Mouse (Mus musculus) forebrain, postnatal 0 days (tissue): ENCODE measurements around the gene Hdac4. TPM values are rescaled to one million over a fixed set of nuclear protein-coding genes. Genes with fewer than 3 reads are reported as not detected.

ENCODE experiments used
- ATAC-seq: fragments of 200-750 bp; cut with Nextera tagmentation; 2 replicates; pipeline ENCODE4 v1.8.0; 2017; ENCODE audit warnings: mild to moderate bottlenecking, moderate library complexity
- DNase-seq: peaks from one replicate; pipeline ENCODE4 v3.0.0-alpha.2; 2015
- H3K27ac ChIP-seq: fragments of 300-500 bp; sonication (generic); 2 replicates; pipeline ENCODE4 v1.5.1; 2014; ENCODE audit warnings: low read depth, mild to moderate bottlenecking, antibody characterized with exemption, low read length, moderate library complexity, mixed read lengths
- H3K27me3 ChIP-seq: fragments of 300-500 bp; sonication (generic); 2 replicates; pipeline ENCODE4 v1.6.1; 2014; ENCODE audit warnings: mild to moderate bottlenecking, low read length, mixed read lengths; ENCODE audit not compliant: insufficient read depth
- H3K36me3 ChIP-seq: fragments of 300-500 bp; sonication (generic); 2 replicates; pipeline ENCODE4 v1.6.1; 2014; ENCODE audit warnings: mild to moderate bottlenecking, moderate library complexity; ENCODE audit not compliant: insufficient read depth
- H3K4me1 ChIP-seq: fragments of 300-500 bp; sonication (generic); 2 replicates; pipeline ENCODE4 v1.6.1; 2014; ENCODE audit warnings: antibody characterized with exemption; ENCODE audit not compliant: insufficient read depth
- H3K4me2 ChIP-seq: fragments of 300-500 bp; sonication (generic); 2 replicates; pipeline ENCODE4 v1.6.1; 2014; ENCODE audit warnings: low read depth, mild to moderate bottlenecking, moderate library complexity
- H3K4me3 ChIP-seq: fragments of 300-500 bp; sonication (generic); 2 replicates; pipeline ENCODE4 v1.5.1; 2014; ENCODE audit warnings: low read depth, low read length, mixed read lengths
- H3K9ac ChIP-seq: fragments of 300-500 bp; sonication (generic); 2 replicates; pipeline ENCODE4 v1.6.1; 2014; ENCODE audit warnings: mild to moderate bottlenecking
- H3K9me3 ChIP-seq: fragments of 300-500 bp; sonication (generic); 2 replicates; pipeline ENCODE4 v1.6.1; 2016; ENCODE audit warnings: low read length
- CTCF ChIP-seq: sonication (generic); IDR thresholded peaks from 2 replicates; pipeline ENCODE4 v1.5.1; 2016; ENCODE audit warnings: antibody characterized with exemption, control low read depth, low read depth
- WGBS: fragments of 180-500 bp; shearing (Covaris S2); extraction: QIAGEN DNeasy Blood & Tissue Kit; methylation state at CpG from one replicate; pipeline ENCODE4 v1.1.7; 2014; 5-methylcytosine and 5-hydroxymethylcytosine counted together
- polyA plus RNA-seq: library from polyadenylated mRNA; unstranded; fragments of >200 nt; fragmentation: Nextera tagmentation; extraction: Ambion mirVana; gene quantifications from 2 replicates; pipeline ENCODE4 v1.2.1, GENCODE M21; 2015
- total RNA-seq: library from RNA; depleted of rRNA; stranded (reverse); fragments of >200 nt; gene quantifications from 2 replicates; pipeline ENCODE4 v1.2.3, GENCODE M21; 2014

Gene Hdac4
- total and polyA plus RNA-seq, 2 experiments from 2014 or later = 21.3 to 57.0 TPM

DNA sequence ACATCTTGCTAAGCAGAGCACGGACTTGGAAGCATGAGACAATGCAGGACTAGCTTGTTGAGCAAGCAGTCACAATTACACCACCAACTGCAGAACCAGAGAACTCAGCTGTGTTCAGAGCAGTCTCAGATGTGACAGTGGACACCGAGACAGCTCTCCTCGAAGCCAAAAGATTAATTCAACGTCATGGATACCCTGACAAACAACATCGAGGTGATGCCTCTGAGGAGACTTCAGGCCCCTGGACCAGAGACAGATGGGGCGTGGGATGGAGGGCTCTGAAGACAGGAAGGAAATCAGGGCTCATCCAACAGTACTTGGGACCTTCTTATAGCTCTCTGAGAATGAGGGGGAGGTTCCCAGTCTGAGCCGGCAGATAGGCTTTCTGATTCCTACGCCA, 314.6 kb downstream of the Hdac4 start:
- Histone ChIP-seq H3K9me3 (0 out of 2 replicates have a peak, but pooled peaks cover 3% of the 10 kb centered on the region), H3K27ac (no peak overlapping the region), H3K4me3 (no peak overlapping the region), H3K9ac (no peak overlapping the region), H3K36me3 (no peaks in the 10 kb centered on the region), H3K4me1 (no peaks in the 10 kb centered on the region), H3K4me2 (no peak overlapping the region), H3K27me3 (no peaks in the 10 kb centered on the region)
- no peak for TF ChIP-seq CTCF
- DNase-seq (no peak), ATAC-seq (no peak)
- WGBS = 81% methylated on average over 8 of the region's 8 CpGs

DNA sequence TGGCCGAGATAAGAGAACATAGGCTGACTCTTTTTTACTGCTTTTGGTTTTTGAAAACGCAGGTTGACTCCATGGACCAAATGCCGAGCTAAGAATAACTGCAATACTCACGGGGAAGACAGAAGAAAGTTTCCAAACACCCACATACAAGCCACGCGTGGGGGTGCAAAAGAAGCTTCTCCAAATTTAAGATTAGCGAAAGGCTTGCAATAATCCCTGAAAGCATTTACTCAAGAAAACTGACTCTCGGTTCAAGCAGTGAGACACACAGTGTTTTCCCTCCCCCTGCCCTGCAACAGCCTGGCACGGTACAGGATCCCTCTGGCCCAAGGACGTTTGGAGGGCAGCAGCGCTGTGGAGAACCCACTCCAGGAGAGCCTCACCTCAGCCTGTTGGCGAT, 315.3 kb downstream of the Hdac4 start:
- no peak overlapping the region for H3K4me2 ChIP-seq
- no peak overlapping the region for H3K9ac ChIP-seq
- H3K9me3 ChIP-seq = 0 out of 2 replicates have a peak, but pooled peaks cover 3% of the 10 kb centered on the region
- no peak for TF ChIP-seq CTCF
- no peaks in the 10 kb centered on the region for H3K36me3 ChIP-seq
- DNase-seq (no peak), ATAC-seq (no peak)
- WGBS = 87% methylated on average over 12 of the region's 12 CpGs
- H3K27ac ChIP-seq = no peak overlapping the region
- no peaks in the 10 kb centered on the region for H3K27me3 ChIP-seq
- H3K4me1 ChIP-seq = no peaks in the 10 kb centered on the region
- no peak overlapping the region for H3K4me3 ChIP-seq
